Mouse (Mus musculus): ENCODE results near the gene Frmd4a. TPM values are rescaled to one million over a fixed set of nuclear protein-coding genes. Genes with fewer than 3 reads are reported as not detected.

Gene Frmd4a
- polyA plus RNA-seq, 1 experiment from 2014 or later: 19.3 TPM

- no peaks in the 10 kb centered on the region for H3K36me3 ChIP-seq (ENCODE audit: control insufficient read depth, insufficient read depth)
- no peak overlapping the region for H3K9ac ChIP-seq (ENCODE audit: low read length)
- no peaks in the 10 kb centered on the region for H3K4me1 ChIP-seq (ENCODE audit: control insufficient read depth, insufficient read depth, low read length)
- H3K9me3 ChIP-seq (replicated peaks; ENCODE audit: control insufficient read depth, low read length): no peaks in the 10 kb centered on the region
- H3K4me2 ChIP-seq (ENCODE audit: low read depth, low read length): no peak overlapping the region
- no peak overlapping the region for H3K4me3 ChIP-seq (ENCODE audit: low read length)
- H3K27me3 ChIP-seq (ENCODE audit: control insufficient read depth, insufficient read depth, low read length): no peaks in the 10 kb centered on the region
- ATAC-seq (replicated peaks; ENCODE audit: extremely low read depth, insufficient read depth, low FRiP score): no peak
- 89% methylated on average over 6 of the region's 6 CpGs for WGBS
- no peak overlapping the region for H3K27ac ChIP-seq (ENCODE audit: low read length)
Measured at GRCm38 (mm10) chr2:4380435-4380834, 362.9 kb downstream of the Frmd4a start.

DNA sequence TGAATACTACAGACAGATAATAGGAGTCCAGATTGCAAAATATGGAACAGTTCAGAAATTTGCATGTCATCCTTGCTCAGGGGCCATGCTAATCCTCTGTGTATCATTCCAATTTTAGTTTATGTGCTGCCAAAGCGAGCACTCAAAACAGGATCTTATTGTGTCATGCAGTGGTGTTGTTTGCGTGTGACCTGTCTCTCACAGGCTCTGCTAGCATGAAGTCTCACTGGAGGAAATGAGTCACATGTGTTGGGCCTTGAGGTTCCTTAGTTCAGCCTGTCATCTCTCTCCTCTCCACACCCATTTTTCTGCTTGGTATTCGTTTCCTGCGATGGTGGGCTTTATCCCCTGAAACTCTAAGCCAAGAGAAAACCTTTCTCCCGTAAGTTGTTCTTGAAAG is 363.4 kb downstream of the Frmd4a start:
- H3K27ac ChIP-seq (ENCODE audit: low read length): no peak overlapping the region
- H3K9me3 ChIP-seq (replicated peaks; ENCODE audit: control insufficient read depth, low read length): no peaks in the 10 kb centered on the region
- no peaks in the 10 kb centered on the region for H3K4me1 ChIP-seq (ENCODE audit: control insufficient read depth, insufficient read depth, low read length)
- ATAC-seq (replicated peaks; ENCODE audit: extremely low read depth, insufficient read depth, low FRiP score): no peak
- H3K4me2 ChIP-seq (ENCODE audit: low read depth, low read length): no peak overlapping the region
- 78% methylated on average over 5 of the region's 5 CpGs for WGBS
- no peak overlapping the region for H3K4me3 ChIP-seq (ENCODE audit: low read length)
- H3K9ac ChIP-seq (ENCODE audit: low read length): no peak overlapping the region
- no peaks in the 10 kb centered on the region for H3K27me3 ChIP-seq (ENCODE audit: control insufficient read depth, insufficient read depth, low read length)
- no peaks in the 10 kb centered on the region for H3K36me3 ChIP-seq (ENCODE audit: control insufficient read depth, insufficient read depth)

DNA sequence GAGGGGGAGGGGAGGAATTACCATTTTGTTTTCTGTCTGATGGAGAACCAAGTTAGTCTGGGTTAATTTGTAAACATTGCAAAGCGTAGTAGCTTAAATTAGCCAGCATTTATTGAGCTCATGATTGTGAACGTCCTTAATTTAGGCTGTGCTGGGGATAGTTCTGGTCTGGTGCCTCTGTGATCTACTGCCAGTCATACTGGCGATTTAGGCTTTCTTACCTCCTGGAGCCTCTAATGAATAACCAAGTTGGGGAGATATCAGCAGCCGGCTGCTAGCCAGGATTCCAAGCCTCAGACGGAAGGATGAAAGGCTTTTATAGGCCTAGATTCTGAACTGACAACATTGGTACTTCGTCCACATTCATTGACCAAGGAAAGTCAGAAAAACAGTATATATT is 369.0 kb downstream of the Frmd4a start:
- Histone ChIP-seq H3K27ac (ENCODE audit: low read length) (no peak overlapping the region), H3K27me3 (ENCODE audit: control insufficient read depth, insufficient read depth, low read length) (no peaks in the 10 kb centered on the region), H3K9ac (ENCODE audit: low read length) (no peak overlapping the region), H3K4me3 (ENCODE audit: low read length) (no peak overlapping the region), H3K9me3 (replicated peaks; ENCODE audit: control insufficient read depth, low read length) (no peaks in the 10 kb centered on the region), H3K4me2 (ENCODE audit: low read depth, low read length) (no peak overlapping the region), H3K36me3 (ENCODE audit: control insufficient read depth, insufficient read depth) (no peaks in the 10 kb centered on the region), H3K4me1 (ENCODE audit: control insufficient read depth, insufficient read depth, low read length) (peaks cover 11% of the 10 kb centered on the region)
- no peak for ATAC-seq (replicated peaks; ENCODE audit: extremely low read depth, insufficient read depth, low FRiP score)
- 42% methylated on average over 6 of the region's 6 CpGs for WGBS

- H3K4me3 ChIP-seq (ENCODE audit: low read length): peak overlapping the region; percentile 46
- WGBS: 26% methylated on average over 6 of the region's 6 CpGs
- H3K4me1 ChIP-seq (ENCODE audit: control insufficient read depth, insufficient read depth, low read length): peaks cover 13% of the 10 kb centered on the region
- H3K9me3 ChIP-seq (replicated peaks; ENCODE audit: control insufficient read depth, low read length): no peaks in the 10 kb centered on the region; the same call in 1 of the 2 replicates
- peak overlapping the region; percentile 68 for H3K4me2 ChIP-seq (ENCODE audit: low read depth, low read length)
- peak overlapping the region; percentile 34; the same call in 1 of the 2 replicates for H3K27ac ChIP-seq (ENCODE audit: low read length)
- H3K27me3 ChIP-seq (ENCODE audit: control insufficient read depth, insufficient read depth, low read length): no peaks in the 10 kb centered on the region
- H3K9ac ChIP-seq (ENCODE audit: low read length): peak overlapping the region; percentile 69
- no peaks in the 10 kb centered on the region for H3K36me3 ChIP-seq (ENCODE audit: control insufficient read depth, insufficient read depth)
- ATAC-seq (replicated peaks; ENCODE audit: extremely low read depth, insufficient read depth, low FRiP score): peak; percentile 49; the same call in 1 of the 2 replicates
Measured at GRCm38 (mm10) chr2:4389330-4389729, 371.8 kb downstream of the Frmd4a start.

GRCm38 (mm10) chr2:4391091-4391490 is 373.6 kb downstream of the Frmd4a start:
- Histone ChIP-seq H3K36me3 (ENCODE audit: control insufficient read depth, insufficient read depth) (no peaks in the 10 kb centered on the region), H3K9ac (ENCODE audit: low read length) (no peak overlapping the region), H3K4me3 (ENCODE audit: low read length) (no peak overlapping the region), H3K4me2 (ENCODE audit: low read depth, low read length) (no peak overlapping the region), H3K27me3 (ENCODE audit: control insufficient read depth, insufficient read depth, low read length) (no peaks in the 10 kb centered on the region), H3K9me3 (replicated peaks; ENCODE audit: control insufficient read depth, low read length) (no peaks in the 10 kb centered on the region; the same call in 1 of the 2 replicates), H3K27ac (ENCODE audit: low read length) (peak overlapping the region; percentile 63), H3K4me1 (ENCODE audit: control insufficient read depth, insufficient read depth, low read length) (peaks cover 13% of the 10 kb centered on the region)
- ATAC-seq (replicated peaks; ENCODE audit: extremely low read depth, insufficient read depth, low FRiP score): no peak
- WGBS: 69% methylated on average over 4 of the region's 4 CpGs

- H3K4me2 ChIP-seq (ENCODE audit: low read depth, low read length): peak overlapping the region; percentile 45
- peaks cover 13% of the 10 kb centered on the region for H3K4me1 ChIP-seq (ENCODE audit: control insufficient read depth, insufficient read depth, low read length)
- no peak overlapping the region for H3K9ac ChIP-seq (ENCODE audit: low read length)
- H3K27me3 ChIP-seq (ENCODE audit: control insufficient read depth, insufficient read depth, low read length): no peaks in the 10 kb centered on the region
- H3K4me3 ChIP-seq (ENCODE audit: low read length): peak overlapping the region; percentile 25
- no peaks in the 10 kb centered on the region; the same call in 1 of the 2 replicates for H3K9me3 ChIP-seq (replicated peaks; ENCODE audit: control insufficient read depth, low read length)
- ATAC-seq (replicated peaks; ENCODE audit: extremely low read depth, insufficient read depth, low FRiP score): peak; percentile 59; the same call in 1 of the 2 replicates
- WGBS: 24% methylated on average over 7 of the region's 7 CpGs
- peak overlapping the region; percentile 63 for H3K27ac ChIP-seq (ENCODE audit: low read length)
- H3K36me3 ChIP-seq (ENCODE audit: control insufficient read depth, insufficient read depth): no peaks in the 10 kb centered on the region
Measured at GRCm38 (mm10) chr2:4391678-4392085, 374.2 kb downstream of the Frmd4a start.

GRCm38 (mm10) chr2:4393046-4393445 is 375.5 kb downstream of the Frmd4a start:
- Histone ChIP-seq H3K4me1 (ENCODE audit: control insufficient read depth, insufficient read depth, low read length) (peaks cover 13% of the 10 kb centered on the region), H3K36me3 (ENCODE audit: control insufficient read depth, insufficient read depth) (no peaks in the 10 kb centered on the region), H3K4me2 (ENCODE audit: low read depth, low read length) (no peak overlapping the region), H3K27me3 (ENCODE audit: control insufficient read depth, insufficient read depth, low read length) (no peaks in the 10 kb centered on the region), H3K27ac (ENCODE audit: low read length) (no peak overlapping the region), H3K4me3 (ENCODE audit: low read length) (no peak overlapping the region), H3K9ac (ENCODE audit: low read length) (no peak overlapping the region), H3K9me3 (replicated peaks; ENCODE audit: control insufficient read depth, low read length) (no peaks in the 10 kb centered on the region; the same call in 1 of the 2 replicates)
- 89% methylated on average over 4 of the region's 4 CpGs for WGBS
- no peak for ATAC-seq (replicated peaks; ENCODE audit: extremely low read depth, insufficient read depth, low FRiP score)

DNA sequence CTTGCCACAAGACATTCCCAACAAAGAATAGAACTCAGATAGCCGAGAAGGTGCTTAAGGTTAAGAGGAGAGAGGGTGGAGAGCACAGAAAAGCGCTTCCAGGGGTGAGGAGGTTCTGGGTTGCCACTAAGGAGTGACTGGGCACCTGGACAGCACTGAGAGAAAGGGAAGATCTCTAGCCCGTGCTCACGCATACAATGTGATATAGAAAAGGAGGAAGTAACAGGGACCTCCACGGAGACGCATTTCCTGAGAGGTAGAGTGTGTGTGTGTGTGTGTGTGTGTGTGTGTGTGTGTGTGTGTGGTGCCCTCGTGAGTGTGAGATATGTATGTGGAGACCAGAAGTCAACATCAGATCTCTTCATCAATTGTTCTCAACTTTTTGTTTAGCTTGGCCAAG is 377.1 kb downstream of the Frmd4a start:
- Histone ChIP-seq H3K36me3 (ENCODE audit: control insufficient read depth, insufficient read depth) (no peaks in the 10 kb centered on the region), H3K9me3 (replicated peaks; ENCODE audit: control insufficient read depth, low read length) (no peaks in the 10 kb centered on the region; the same call in 1 of the 2 replicates), H3K4me3 (ENCODE audit: low read length) (no peak overlapping the region), H3K4me1 (ENCODE audit: control insufficient read depth, insufficient read depth, low read length) (peaks cover 13% of the 10 kb centered on the region), H3K27ac (ENCODE audit: low read length) (no peak overlapping the region), H3K9ac (ENCODE audit: low read length) (no peak overlapping the region), H3K27me3 (ENCODE audit: control insufficient read depth, insufficient read depth, low read length) (no peaks in the 10 kb centered on the region), H3K4me2 (ENCODE audit: low read depth, low read length) (no peak overlapping the region)
- WGBS: 65% methylated on average over 7 of the region's 7 CpGs
- ATAC-seq (replicated peaks; ENCODE audit: extremely low read depth, insufficient read depth, low FRiP score): no peak

DNA sequence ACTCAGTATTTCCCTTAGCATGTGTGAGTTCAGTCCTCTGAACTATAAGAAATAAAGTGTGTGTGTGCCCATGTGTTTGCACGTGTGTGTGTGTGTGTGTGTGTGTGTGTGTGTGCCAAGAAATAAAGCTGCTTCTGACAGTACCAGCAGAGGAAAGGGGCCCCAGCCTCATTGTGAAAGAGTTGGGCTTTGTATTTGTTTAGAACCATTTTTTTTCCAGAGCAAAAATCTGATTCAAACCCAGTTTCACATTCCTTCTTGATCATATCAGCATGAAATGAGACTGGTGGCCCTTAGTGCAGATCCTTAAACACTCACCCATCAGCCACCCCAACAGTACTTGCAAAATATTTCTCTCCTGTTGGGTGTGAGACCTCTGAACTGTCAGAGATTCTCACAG is 382.2 kb downstream of the Frmd4a start:
- 38% methylated on average over 1 of the region's 1 CpGs for WGBS
- H3K9ac ChIP-seq (ENCODE audit: low read length): no peak overlapping the region
- H3K36me3 ChIP-seq (ENCODE audit: control insufficient read depth, insufficient read depth): no peaks in the 10 kb centered on the region
- no peaks in the 10 kb centered on the region for H3K9me3 ChIP-seq (replicated peaks; ENCODE audit: control insufficient read depth, low read length)
- no peaks in the 10 kb centered on the region for H3K27me3 ChIP-seq (ENCODE audit: control insufficient read depth, insufficient read depth, low read length)
- no peak overlapping the region for H3K4me2 ChIP-seq (ENCODE audit: low read depth, low read length)
- H3K4me3 ChIP-seq (ENCODE audit: low read length): no peak overlapping the region
- no peak for ATAC-seq (replicated peaks; ENCODE audit: extremely low read depth, insufficient read depth, low FRiP score)
- H3K4me1 ChIP-seq (ENCODE audit: control insufficient read depth, insufficient read depth, low read length): peaks cover 8% of the 10 kb centered on the region; the same call in 1 of the 2 replicates
- H3K27ac ChIP-seq (ENCODE audit: low read length): no peak overlapping the region

All from heart, embryonic 16.5 days (tissue).